Mouse (Mus musculus) retina, embryonic 14.5 days (tissue): ENCODE data around the gene Mctp1.

Experiments
- DNase-seq: peaks from one replicate; pipeline ENCODE4 v3.0.0-alpha.2; 2015; ENCODE audit warnings: low spot score

Gene Mctp1

DNA sequence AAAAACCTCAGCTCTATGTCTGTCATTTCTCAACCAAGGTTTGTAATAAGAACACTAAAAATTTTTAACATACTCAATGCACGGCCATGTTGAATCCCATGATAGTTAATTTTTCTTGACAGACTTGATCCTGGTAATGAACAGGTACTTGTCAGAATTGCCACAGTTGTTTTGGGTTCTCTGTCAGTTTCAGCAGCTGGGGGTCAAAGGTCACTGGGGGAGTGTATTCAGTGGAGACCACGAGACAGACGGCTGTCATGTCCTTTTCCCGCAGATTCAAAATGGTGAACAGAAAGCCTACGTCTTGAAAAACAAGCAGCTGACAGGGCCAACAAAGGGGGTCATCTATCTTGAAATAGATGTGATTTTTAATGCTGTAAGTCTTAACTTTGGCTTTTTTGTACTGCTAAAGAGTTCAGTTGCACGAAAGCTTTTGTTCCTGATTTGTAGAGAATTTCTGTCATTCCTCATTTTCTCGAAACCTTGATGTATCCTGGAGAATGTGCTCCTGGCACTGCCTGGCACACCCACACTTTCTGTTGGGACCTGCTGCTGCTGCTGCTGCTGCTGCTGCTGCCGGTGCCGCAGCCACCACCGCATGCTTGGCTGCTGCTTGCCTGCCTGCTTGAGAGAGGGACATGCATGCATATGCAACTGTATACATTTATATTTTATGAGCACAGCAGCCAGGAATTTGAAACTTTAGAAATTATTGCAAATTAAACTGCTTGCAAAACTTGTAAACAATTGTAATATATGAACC, 440.8 kb downstream of the Mctp1 start:
- DNase-seq = peak; percentile 60

DNA sequence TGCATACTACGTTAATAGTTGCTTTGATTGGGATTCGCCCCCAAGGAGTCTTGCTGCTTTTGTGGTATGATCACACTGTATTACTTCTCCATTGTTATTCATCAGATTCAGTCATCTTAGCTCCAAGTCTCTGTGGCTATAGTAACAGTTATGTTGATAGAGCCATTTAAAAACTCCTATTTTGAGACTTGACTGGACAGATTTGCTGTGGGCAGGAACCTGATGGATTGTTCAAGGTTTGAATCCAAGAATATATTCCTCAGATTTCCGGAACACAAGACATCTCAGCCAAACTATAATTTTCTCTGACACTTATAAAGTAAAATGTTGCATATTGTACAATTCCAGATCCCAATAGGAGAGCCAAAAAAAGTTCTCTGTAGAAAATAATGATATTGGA, 443.4 kb downstream of the Mctp1 start:
- DNase-seq = no peak

DNA sequence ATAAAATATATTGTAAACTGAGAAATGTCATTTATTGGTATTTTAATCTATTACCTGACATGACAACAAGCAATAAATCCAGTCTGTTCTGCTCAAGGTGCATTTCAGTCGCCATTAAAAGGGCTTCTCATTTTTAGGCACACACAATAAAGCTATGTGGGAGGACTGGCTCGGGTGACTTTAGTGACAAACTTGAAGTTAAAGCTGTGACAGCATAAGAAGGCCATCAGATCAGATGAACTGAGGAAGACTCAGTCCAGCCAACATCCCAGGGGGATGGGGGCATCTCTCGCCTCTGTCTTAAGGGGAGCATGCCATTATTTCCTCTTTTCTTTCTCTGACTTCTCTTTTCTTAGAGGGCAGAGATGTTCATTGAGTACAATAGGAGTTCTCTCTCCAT, 453.7 kb downstream of the Mctp1 start:
- no peak for DNase-seq

DNA sequence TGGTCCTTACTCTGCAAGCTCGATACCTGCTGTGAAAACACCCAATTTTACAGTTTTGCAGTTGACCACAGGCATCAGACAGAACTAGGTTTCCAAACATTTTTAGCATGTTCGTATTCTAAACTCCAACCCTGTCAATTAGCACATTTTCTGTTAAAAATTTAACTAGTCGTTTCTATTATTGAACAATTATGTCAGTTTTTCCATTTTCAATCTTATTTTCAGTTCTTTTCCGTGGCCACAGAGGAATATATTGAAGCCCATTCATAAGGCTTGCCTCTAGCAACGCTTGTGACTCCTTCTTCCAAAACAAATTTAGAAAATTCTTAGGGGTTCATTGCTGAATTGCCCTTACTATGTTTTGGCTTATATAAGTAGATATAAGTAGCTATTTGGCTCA, 456.4 kb downstream of the Mctp1 start:
- DNase-seq = no peak

DNA sequence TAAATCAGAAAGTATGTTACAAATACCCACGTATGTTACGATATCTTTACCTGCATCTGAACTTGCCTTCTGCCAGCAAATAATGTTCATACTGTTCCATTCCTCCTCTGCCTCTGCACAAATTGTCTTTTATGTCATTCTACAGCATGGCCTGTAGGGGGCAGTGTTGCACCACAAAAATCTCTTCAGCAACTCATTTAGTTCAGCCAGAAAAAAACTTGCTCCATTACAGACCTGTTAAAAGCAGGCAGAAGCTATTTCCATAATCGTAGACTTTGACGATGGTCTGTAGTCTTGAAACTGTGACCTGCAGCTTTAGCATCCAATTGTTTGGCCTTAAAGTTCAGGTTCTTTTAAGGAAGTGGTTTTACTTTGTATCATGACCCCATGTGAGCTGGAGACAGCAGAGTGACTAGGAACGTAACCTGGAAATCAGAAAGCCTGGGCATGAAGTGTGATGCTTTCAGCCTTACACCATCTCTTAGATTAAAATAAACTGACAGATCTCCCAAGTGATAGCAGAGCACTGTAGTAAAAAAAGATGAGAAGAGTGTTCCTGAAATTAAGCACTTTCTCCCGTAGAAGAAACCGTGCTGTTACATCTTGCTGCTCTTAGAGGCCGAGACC, 460.4 kb downstream of the Mctp1 start:
- DNase-seq = peak; percentile 91

DNA sequence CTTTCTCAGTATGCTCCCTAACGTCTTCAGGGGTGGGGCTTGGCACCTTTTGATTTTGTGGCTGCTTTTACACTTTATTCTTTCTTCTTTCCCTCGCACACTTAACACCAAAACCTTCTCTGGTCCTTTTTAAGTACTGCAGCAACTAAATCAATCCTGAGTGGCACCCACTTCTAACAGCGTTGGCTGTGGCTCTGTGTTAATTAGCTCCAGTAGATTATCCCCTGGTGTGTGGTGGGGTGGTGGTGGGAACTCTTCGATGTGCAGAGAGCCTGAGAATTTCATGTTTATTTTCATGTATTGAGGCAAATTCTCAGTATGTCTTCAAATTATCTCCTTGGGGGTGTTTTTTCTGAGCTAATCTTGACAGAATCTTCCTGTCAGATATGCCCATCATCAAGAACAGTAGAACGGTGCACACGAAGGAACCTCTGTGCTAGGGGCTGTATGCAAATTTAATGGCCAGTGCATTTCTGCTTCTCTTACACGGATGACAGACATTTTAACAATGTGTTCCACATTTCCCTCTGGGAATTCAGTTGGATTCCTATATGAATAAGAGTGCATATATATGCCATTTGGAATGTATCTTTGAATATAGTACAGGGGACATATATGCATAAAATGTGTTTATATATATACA, 466.2 kb downstream of the Mctp1 start:
- no peak for DNase-seq

DNA sequence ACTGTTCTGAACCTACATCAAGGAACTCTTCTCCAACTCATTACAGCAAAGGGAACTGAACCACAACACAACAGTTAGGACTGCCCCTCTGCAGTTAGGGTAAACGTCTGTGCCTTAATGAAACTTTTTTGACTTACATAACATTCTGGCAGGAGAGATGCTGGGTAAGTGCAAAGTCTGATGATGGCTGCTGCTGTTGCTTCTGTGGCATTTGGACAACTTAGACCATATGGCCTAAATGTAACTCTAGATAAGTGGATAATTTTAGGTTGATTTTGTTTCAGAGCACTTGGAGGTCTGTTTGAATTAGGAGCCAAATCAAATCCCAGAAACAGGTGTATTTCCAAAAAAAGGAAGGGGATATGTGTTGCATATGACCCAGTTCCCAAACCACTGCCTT, 470.0 kb downstream of the Mctp1 start:
- DNase-seq = no peak

DNA sequence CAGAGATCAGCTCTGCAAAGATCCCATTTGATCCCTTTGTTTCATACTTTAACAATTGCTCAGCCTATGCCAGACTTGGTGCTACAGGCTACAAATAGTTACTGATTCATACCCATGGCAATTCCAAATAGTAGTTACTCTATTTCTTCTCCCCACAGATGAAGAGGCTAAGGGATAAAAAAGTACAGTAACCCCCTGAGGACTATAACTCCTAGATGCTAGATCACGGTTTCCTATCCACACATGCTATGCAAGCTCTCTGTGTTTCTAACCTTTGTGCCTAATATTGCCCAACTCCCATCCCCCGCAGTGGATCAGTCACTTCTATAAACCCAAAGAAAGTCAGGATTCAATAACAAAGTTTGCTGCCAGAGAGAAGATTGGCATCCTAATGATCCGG, 470.7 kb downstream of the Mctp1 start:
- no peak for DNase-seq

DNA sequence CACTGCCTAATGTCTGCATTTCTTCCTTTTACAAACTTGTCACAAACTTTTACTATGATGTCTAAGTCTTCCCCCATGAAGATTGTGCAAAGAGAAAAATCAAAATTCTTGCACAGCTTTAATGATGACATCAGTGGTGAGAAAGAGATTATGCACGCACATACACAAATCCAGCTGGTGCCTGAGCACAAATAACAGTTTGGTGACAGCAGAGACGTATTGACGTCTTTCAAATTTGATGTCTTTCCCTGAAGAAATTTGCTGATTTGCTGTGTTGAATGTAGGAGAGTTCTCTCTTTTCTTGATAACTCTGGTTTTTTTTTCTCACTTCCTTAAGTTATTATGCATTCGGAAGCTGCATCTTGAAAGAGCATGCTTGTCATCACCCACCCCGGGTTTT, 472.7 kb downstream of the Mctp1 start:
- no peak for DNase-seq

DNA sequence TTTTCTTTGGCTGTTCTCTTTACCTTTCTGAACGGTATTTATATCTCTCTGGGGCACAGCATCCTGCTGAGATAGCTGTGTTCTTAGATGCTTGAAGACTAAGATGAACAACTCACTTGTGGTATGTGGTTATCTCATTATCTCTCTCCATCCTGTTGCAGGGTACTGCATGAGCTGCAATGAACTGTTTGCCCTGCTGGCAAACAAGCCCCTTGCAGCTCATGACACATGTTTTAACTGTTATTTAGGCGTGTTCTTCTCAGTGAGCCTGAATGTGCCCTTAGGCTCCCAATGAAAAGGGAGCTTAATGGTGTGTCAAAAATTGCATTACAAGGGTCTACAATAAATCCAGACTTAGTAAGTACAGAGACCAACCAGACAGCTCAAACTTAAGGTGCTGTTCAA, 473.7 kb downstream of the Mctp1 start:
- DNase-seq = peak; percentile 12

DNA sequence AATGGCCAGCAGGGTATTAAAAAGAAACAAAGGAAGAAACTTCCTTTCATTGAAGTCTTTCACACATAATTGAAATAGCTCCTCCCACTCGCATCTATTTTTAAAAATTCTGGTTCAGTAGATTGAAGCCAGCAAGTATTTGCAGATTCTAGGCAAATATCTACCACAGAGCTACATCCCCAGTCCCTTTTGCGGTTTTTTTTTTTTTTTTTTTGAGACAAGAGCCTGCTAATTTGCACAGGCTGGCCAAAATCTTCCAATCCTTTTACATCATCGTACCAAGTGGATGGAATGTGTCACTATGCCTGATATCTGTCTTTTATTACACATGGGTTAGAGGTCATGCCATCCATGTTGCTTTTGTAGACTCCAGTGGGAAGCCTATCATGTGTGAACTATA, 486.0 kb downstream of the Mctp1 start:
- no peak for DNase-seq

DNA sequence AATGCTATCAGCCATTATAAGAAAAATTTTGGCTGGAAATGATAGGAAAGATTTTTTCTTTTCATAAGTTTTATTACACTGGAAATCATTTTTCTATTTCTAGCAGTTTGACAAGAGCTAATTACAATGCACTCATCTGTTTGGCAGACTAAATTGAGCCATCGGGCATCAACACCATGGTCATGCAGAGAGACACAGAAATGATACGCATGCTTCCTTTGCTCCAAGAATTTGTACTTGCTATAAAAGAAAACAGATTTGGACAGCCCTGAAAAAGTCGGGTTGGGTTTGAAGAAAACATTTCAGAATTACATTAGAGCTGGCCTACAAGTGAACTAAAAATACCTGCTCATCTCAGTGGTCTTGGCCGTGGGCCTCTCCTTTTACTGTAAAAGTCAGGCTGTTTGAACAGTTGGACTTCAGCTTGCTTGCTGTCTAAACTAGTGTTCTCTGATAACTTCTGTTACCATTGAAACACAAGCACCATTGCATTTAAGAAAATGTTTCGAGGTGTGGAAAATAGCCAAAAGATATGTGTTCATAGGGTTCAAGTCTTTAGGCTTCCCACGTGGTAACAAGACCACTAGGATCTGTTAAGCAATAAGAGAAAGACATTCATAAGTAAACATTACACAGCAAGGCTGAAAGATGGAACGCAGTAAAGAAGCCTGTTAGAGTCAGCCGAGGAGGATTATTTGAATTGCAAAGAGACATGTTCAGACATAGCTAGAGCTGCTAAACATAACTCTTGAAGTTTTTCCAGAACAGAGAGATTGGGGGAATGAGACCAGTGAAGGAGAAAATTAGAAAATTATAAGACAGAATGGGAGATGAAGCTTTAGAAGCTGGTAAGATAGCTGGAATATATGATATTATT, 493.8 kb downstream of the Mctp1 start:
- DNase-seq = no peak

DNA sequence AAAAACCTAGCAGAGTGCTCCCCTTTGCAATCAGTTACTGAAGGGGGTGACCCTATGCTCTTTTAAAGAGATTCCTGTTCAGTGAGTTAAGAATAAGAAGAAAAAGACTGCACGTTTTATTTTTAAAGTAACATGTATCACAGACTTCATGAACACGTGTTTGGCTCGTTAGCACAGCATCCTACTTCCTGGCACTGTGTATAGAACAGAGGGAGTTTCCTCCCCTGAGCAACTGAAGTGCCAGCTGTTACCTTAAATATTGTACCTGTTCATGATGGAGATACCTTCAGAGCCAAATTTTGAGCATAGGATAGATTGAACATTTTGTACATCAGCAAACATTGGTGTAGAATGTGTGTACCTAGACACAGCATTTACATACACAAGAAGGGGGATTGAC, 494.7 kb downstream of the Mctp1 start:
- DNase-seq = no peak

DNA sequence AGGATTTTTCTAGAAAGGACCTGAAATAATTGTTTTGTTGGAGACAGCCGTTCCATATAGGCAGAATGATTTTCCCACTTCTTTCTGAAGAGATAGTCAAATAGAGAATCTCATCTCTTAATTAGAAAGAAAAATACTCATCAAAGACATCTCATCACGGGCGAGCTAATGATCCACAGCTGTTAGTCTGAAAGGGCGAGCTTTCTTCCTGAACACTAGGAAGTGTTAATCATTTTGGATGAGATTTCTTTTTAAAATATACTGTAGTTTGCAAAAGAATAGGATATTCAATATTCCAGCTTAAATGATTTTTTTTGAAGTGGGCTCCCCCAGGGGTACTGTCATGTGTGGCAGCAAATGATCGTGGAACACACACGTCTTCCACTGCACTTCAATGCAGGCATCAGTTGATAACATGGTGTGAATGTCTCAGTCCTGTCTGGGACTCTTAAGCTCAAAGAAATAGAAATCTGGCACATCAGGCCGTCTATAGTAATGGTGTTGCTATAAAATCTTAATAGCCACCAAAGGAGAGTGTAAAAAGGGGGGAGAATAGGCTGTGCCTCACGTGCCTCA, 500.3 kb downstream of the Mctp1 start:
- no peak for DNase-seq

DNA sequence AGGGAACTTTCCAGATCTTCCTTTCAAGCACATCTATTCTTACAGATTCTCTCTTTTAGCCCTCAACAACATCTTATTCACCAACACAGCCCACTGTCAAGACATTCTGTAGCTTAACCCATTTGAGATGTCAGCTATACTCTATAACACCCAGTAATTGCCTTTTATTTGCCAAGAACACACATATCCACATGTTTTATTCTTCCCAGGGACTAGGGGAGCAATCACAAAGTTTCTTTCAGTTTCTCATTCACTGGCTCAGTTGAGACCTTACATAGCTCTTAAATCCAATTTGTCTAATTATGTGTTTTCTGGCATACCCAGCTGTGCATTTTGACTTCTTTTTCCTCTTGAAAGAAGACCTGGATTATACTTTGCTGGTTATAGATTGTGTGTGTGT, 508.7 kb downstream of the Mctp1 start:
- no peak for DNase-seq

DNA sequence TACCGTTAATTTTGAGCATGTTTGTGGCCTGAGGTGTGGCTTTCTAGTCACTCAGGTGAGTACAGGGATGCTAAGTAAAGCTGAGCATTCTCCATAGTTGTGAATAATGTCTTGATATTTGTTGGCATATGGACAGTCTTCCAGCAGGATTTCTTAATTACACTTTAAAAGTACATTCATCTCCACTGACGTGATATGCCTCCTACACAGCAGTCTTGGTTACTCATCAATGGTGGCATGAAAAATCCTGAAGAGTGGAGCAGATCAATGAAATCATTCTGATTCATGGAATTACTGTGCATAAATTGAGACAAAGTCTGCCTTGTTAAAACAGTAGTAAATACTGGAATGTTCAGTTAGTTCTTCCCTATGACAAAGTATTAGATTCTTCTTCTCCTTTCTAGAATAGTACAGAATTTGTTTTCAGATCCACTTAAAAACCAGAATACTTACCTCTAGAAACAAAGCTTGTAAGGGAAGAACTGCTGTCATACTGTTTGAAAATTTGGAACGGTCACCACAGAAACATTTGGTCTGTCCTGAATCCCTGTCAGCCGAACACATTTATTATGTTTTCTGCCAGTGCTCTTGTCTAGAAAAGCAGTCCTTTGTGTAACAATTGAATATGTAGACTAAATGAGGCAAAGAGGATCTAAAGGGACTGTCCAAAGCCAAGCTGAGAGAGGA, 511.6 kb downstream of the Mctp1 start:
- DNase-seq = no peak

DNA sequence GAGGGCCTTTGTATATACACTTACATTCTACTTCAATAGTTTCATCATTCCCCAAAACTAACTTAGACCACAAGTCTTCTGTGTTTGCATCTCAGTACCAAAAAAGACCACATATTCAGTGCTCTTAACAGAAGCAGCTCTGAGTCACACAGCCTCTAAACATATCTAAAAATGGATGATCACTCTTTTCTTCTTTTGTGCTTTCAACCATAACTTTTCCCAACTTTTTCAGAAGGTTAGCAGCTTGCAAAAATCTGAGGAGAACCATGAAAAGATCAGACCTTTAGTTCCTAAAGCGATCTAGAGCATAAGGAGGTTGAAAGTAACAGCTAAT, 512.1 kb downstream of the Mctp1 start:
- no peak for DNase-seq

DNA sequence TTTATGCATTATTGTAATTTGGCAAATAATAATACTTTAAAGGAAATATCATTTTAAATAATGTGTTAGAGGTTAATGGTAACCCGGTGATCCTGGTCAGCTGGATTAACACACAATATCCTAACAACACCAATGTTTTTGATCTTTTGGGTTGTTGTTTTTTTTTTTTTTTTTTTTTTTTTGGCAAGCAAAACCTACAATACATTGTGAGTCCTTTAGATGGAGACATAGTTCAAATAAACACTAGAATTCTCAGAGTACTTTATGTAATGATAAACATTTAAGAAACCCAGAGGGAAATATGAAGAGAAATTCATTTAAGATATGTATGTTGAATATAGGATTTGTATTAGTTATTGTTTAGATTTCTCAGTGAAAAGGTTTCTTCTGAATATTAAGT, 534.0 kb downstream of the Mctp1 start:
- no peak for DNase-seq

DNA sequence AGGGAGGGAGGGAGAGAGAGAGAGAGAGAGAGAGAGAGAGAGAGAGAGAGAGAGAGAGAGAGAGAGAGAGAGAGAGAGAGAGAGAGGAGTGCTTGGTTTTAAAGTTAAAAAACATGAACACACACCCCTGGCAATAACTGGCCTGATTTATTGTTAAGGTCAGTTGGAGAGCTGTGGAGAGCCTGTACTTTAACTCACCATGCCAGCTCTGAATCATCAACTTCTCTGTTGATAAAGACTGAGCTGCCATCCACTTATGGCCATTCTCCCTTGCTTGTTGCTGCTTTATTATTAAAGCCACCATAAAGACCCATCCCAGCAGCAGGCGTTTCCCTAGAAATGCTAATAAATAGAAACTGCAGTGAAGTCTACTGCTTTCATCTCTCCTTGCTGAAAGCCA, 542.5 kb downstream of the Mctp1 start:
- no peak for DNase-seq

DNA sequence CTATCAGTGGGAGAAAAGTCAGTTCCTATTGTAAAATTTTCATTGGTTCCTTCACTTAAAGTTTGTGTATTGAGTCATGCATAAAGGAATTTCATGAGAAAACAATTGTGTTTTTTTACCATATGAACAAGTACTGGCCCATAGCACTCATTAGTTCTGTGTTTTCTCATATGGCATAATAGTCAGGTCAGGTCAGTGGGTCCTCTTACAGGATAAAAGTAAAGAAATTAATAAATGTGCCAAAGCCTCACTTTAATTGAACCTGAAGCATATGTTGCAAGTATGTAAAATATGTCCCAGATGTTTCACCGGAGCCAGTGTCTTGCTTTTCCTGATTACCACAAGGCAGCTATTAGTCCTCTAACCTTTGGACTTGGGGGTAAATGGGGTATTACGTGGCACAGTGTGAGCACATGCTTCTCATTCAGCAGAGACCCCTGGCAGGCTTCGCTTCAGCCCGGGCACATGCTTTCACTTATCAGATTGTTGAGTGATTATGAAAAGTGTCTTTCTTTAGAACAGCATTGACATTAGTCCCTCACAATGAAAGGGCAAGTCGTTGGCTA, 543.6 kb downstream of the Mctp1 start:
- no peak for DNase-seq

DNA sequence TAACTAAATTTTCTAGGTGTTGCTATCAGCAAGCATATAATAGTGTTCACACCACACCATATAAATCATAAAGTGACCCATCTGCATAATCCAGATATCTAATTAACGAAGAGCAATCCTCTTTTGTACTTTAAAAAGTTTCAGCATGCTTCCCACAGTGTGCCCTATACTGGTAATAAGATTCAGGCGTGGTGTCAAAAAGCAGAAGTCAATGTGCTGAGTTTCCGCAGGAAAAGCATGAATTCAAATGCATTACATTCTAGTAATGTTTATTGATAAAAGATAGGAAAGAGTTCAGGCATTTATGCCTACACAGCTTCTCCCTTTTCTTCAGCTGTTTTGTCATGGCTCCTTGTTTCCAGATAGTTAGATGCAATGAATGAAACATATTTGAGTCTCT, 544.8 kb downstream of the Mctp1 start:
- no peak for DNase-seq
